Mouse (Mus musculus) frontal cortex, postnatal 36 days (tissue): Measurements from ENCODE around the gene Med26.

ENCODE experiments used
- DNase-seq, 2 experiments: peaks; one replicate each; pipeline ENCODE4 v3.0.0; 2022; ENCODE audit warnings: low spot score in 2 of 2

Gene Med26

GRCm38 (mm10) chr8:72547802-72548643, at the start of gene Med26:
Med26 (minus strand) TSS chr8:72548270.
- peak; percentile 98 for DNase-seq

GRCm38 (mm10) chr8:72590198-72590597, 42.1 kb upstream of the Med26 start:
- DNase-seq: no peak

GRCm38 (mm10) chr8:72589286-72589685, 41.2 kb upstream of the Med26 start:
- DNase-seq: peak; percentile 81 to 85

- peak in 1 of 2 experiments; percentile 35 for DNase-seq
These were observed 40.8 kb upstream of the Med26 start for GRCm38 (mm10) chr8:72588865-72589264.

GRCm38 (mm10) chr8:72587806-72588205, 39.7 kb upstream of the Med26 start:
- DNase-seq: no peak

- no peak for DNase-seq
These were observed 36.3 kb upstream of the Med26 start for GRCm38 (mm10) chr8:72584390-72584789.

GRCm38 (mm10) chr8:72583056-72583771, 35.1 kb upstream of the Med26 start:
- DNase-seq: no peak

GRCm38 (mm10) chr8:72579374-72579773, 31.3 kb upstream of the Med26 start:
- no peak for DNase-seq

GRCm38 (mm10) chr8:72577941-72578340, 29.9 kb upstream of the Med26 start:
- no peak for DNase-seq

- DNase-seq: no peak
These were observed 29.2 kb upstream of the Med26 start for GRCm38 (mm10) chr8:72577266-72577665.

- no peak for DNase-seq
These were observed 27.8 kb upstream of the Med26 start for GRCm38 (mm10) chr8:72575915-72576314.

- DNase-seq: no peak
These were observed 25.4 kb upstream of the Med26 start for GRCm38 (mm10) chr8:72573450-72573849.

GRCm38 (mm10) chr8:72572507-72572906, 24.4 kb upstream of the Med26 start:
- DNase-seq: no peak

- DNase-seq: peak; percentile 79 to 80
These were observed 23.8 kb upstream of the Med26 start, which contains the start of gene Tmem38a for GRCm38 (mm10) chr8:72571611-72572473. Tmem38a (plus strand) TSS chr8:72572055.

GRCm38 (mm10) chr8:72570633-72571610, 22.9 kb upstream of the Med26 start, which contains the start of gene Smim7:
Smim7 (minus strand) TSS chr8:72571088.
- DNase-seq: peak; percentile 97 to 99

GRCm38 (mm10) chr8:72565970-72566369, 17.9 kb upstream of the Med26 start:
- no peak for DNase-seq

- DNase-seq: no peak
These were observed 13.1 kb upstream of the Med26 start for GRCm38 (mm10) chr8:72561111-72561689.

- DNase-seq: no peak
These were observed 7.7 kb upstream of the Med26 start for GRCm38 (mm10) chr8:72555770-72556169.

- DNase-seq: no peak
These were observed 1.3 kb upstream of the Med26 start for GRCm38 (mm10) chr8:72549314-72549892.
